ENCODE assay signal across 18 mouse cellular contexts in genomic region chr1:101122091-101122825, GRCm38 (mm10).
DNase-seq lines count a peak whose midpoint lies in the region; ATAC-seq lines count a peak whose summit lies in the region.
"Had no signal": no experiment of that assay in that cellular context is flagged by ENCODE, and none has a peak within 500 bp of the region (broad histone marks: within the 10 kb centered on the region; RNA-seq: fewer than 3 reads in every experiment).

No protein-coding gene starts in this region.

- no peak overlapping the region for H3K4me3 ChIP-seq in forebrain, embryonic 15.5 days
- H3K4me3 ChIP-seq in forebrain, embryonic 12.5 days (replicated peaks), result no peak overlapping the region
- no peak overlapping the region for H3K4me3 ChIP-seq in liver, embryonic 12.5 days
- H3K4me3 ChIP-seq: embryonic facial prominence, embryonic 10.5 days; erythroblast, embryonic 14.5 days; heart, embryonic 10.5 days; midbrain, embryonic 10.5 days had no signal

- H3K27ac ChIP-seq in forebrain, embryonic 15.5 days (replicated peaks), result no peak overlapping the region
- H3K27ac ChIP-seq in forebrain, embryonic 12.5 days, result no peak overlapping the region
- H3K27ac ChIP-seq in liver, embryonic 12.5 days, result no peak overlapping the region
- H3K27ac ChIP-seq: embryonic facial prominence, embryonic 10.5 days; heart, embryonic 10.5 days; liver, embryonic 14.5 days; midbrain, embryonic 10.5 days; stomach, postnatal 0 days had no signal

- no peaks in the 10 kb centered on the region for H3K9me3 ChIP-seq in forebrain, embryonic 15.5 days
- H3K9me3 ChIP-seq in forebrain, embryonic 12.5 days, result no peaks in the 10 kb centered on the region
- no peaks in the 10 kb centered on the region for H3K9me3 ChIP-seq in liver, embryonic 12.5 days (replicated peaks)
- H3K9me3 ChIP-seq: embryonic facial prominence, embryonic 10.5 days; heart, embryonic 10.5 days; midbrain, embryonic 10.5 days had no signal

- H3K4me1 ChIP-seq in forebrain, embryonic 15.5 days, result no peaks in the 10 kb centered on the region
- H3K4me1 ChIP-seq in forebrain, embryonic 12.5 days, result no peaks in the 10 kb centered on the region
- H3K4me1 ChIP-seq in liver, embryonic 12.5 days, result no peaks in the 10 kb centered on the region
- H3K4me1 ChIP-seq: embryonic facial prominence, embryonic 10.5 days; heart, embryonic 10.5 days; midbrain, embryonic 10.5 days had no signal

- 75% methylated on average over 2 of the region's 2 CpGs for WGBS in forebrain, embryonic 15.5 days
- WGBS in forebrain, embryonic 12.5 days, result 91% methylated on average over 2 of the region's 2 CpGs
- WGBS in liver, embryonic 12.5 days (ENCODE audit: insufficient replicate concordance), result 85% methylated on average over 2 of the region's 2 CpGs

- H3K36me3 ChIP-seq in forebrain, embryonic 15.5 days, result no peaks in the 10 kb centered on the region
- no peaks in the 10 kb centered on the region for H3K36me3 ChIP-seq in forebrain, embryonic 12.5 days (replicated peaks)
- H3K36me3 ChIP-seq in liver, embryonic 12.5 days, result no peaks in the 10 kb centered on the region
- H3K36me3 ChIP-seq: embryonic facial prominence, embryonic 10.5 days; heart, embryonic 10.5 days; midbrain, embryonic 10.5 days had no signal

- no peak overlapping the region for H3K9ac ChIP-seq in forebrain, embryonic 15.5 days (replicated peaks)
- no peak overlapping the region for H3K9ac ChIP-seq in forebrain, embryonic 12.5 days
- H3K9ac ChIP-seq in liver, embryonic 12.5 days, result no peak overlapping the region
- H3K9ac ChIP-seq: liver, embryonic 14.5 days had no signal

- ATAC-seq in forebrain, embryonic 15.5 days (replicated peaks), result peak; percentile 88
- no peak for ATAC-seq in forebrain, embryonic 12.5 days (ENCODE audit: low FRiP score)
- no peak for ATAC-seq in erythroid progenitor cell, adult 5-6 weeks (replicated peaks; ENCODE audit: low FRiP score, poor library complexity, severe bottlenecking)
- ATAC-seq in liver, embryonic 12.5 days, result no peak

- no peaks in the 10 kb centered on the region for H3K27me3 ChIP-seq in forebrain, embryonic 15.5 days
- H3K27me3 ChIP-seq in forebrain, embryonic 12.5 days, result no peaks in the 10 kb centered on the region
- H3K27me3 ChIP-seq in liver, embryonic 12.5 days (replicated peaks), result no peaks in the 10 kb centered on the region

- no peak overlapping the region for H3K4me2 ChIP-seq in forebrain, embryonic 15.5 days (replicated peaks)
- H3K4me2 ChIP-seq in forebrain, embryonic 12.5 days, result no peak overlapping the region
- H3K4me2 ChIP-seq in liver, embryonic 12.5 days, result no peak overlapping the region

- peak; percentile 55 for DNase-seq in brain, embryonic 18.5 days (ENCODE audit: low read depth, low spot score)
- DNase-seq in cerebellum, postnatal 10 days, result peak; percentile 72 to 77
- DNase-seq in layer of hippocampus, adult 8-10 months (ENCODE audit: low spot score in 2 of 2), result peak; percentile 70 to 73
- no peak for DNase-seq in thymus, postnatal 25 days
- DNase-seq: adrenal gland, postnatal 14 days; heart, postnatal 14 days; lung, postnatal 10 days; right cerebral cortex, adult 18-20 months had no signal
